8 mouse cellular contexts compared by ENCODE assay signal in genomic region chr16:58497886-58498713, GRCm38 (mm10). TPM values are rescaled to one million over a fixed set of nuclear protein-coding genes. Genes with fewer than 3 reads are reported as not detected.
DNase-seq lines count a peak whose midpoint lies in the region; ATAC-seq lines count a peak whose summit lies in the region.

No protein-coding gene starts in this region.

- peaks cover 87% of the 10 kb centered on the region for H3K4me1 ChIP-seq in megakaryocyte, embryonic 14.5 days

- no peaks in the 10 kb centered on the region for H3K27me3 ChIP-seq in megakaryocyte, embryonic 14.5 days (replicated peaks)

- H3K4me3 ChIP-seq in megakaryocyte, embryonic 14.5 days (replicated peaks), result peak overlapping the region; percentile 50

- H3K36me3 ChIP-seq in megakaryocyte, embryonic 14.5 days (replicated peaks; ENCODE audit: low read length), result peaks cover 57% of the 10 kb centered on the region

- H3K9me3 ChIP-seq in megakaryocyte, embryonic 14.5 days, result no peaks in the 10 kb centered on the region

- ATAC-seq in frontal cortex, adult (ENCODE audit: low TSS enrichment), result peak; percentile 48
- peak; percentile 87 for ATAC-seq in erythroid progenitor cell, adult 5-6 weeks (replicated peaks; ENCODE audit: low FRiP score, poor library complexity, severe bottlenecking)

- DNase-seq in frontal cortex, adult 2 months (ENCODE audit: extremely low spot score in 1 of 2, low spot score in 1 of 2), result no peak
- peak; percentile 94 for DNase-seq in 416B (ENCODE audit: low read depth)
- DNase-seq in adrenal gland, postnatal 36 days, result no peak
- no peak for DNase-seq in gastrocnemius, postnatal 4 days (ENCODE audit: low spot score in 2 of 2)
- no peak for DNase-seq in adrenal gland, adult 8-10 months

RNA-seq across cellular contexts. Expression of gene St3gal6, which starts 25.9 kb away (rescaled TPM):
- 14.4 and 18.8 TPM in 2 replicates for polyA plus RNA-seq in frontal cortex, adult 2 months (2012; rRNA removed)
- 106 and 111 TPM in 2 replicates for total RNA-seq in erythroid progenitor cell, adult 5-6 weeks (2015; ENCODE audit: low replicate concordance)
- 119 and 127 TPM in 2 replicates for total RNA-seq in erythroid progenitor cell, adult 5-6 weeks (2017; ENCODE audit: low replicate concordance)
- 157 and 159 TPM in 2 replicates for polyA plus RNA-seq in megakaryocyte, embryonic 14.5 days (2012; ENCODE audit: insufficient read depth, low replicate concordance)
- 10 to 100 TPM; 30.3 to 38.5 TPM for total RNA-seq in adrenal gland, postnatal 36 days (2021)
- total RNA-seq in gastrocnemius, postnatal 4 days (2021), result 10 to 100 TPM; 33.4 to 42.6 TPM
- total RNA-seq in adrenal gland, adult 8-10 months (2022), result 10 to 100 TPM; 13.6 to 30.8 (median 17.8) TPM
